Mouse (Mus musculus): Measurements from ENCODE around the gene Ablim2.

- TF ChIP-seq CTCF (IDR thresholded peaks at IDR 0.05; ENCODE audit: low read depth, low read length) (peak; percentile 73), POLR2A (IDR thresholded peaks at IDR 0.05; ENCODE audit: borderline replicate concordance, low read depth, low read length) (no peak)
Measured at GRCm38 (mm10) chr5:35858069-35858468, 100.4 kb downstream of the Ablim2 start.
